Mouse (Mus musculus) G1E (cell line): Measurements from ENCODE around the gene 5430419D17Rik.

Experiments used
- CTCF ChIP-seq: IDR thresholded peaks from 2 replicates; pipeline ENCODE4 v1.5.1; 2012; ENCODE audit warnings: low read depth, low read length, inconsistent platforms, mixed read lengths
- POLR2AphosphoS5 ChIP-seq: IDR thresholded peaks from 2 replicates; pipeline ENCODE4 v1.6.1; 2012; ENCODE audit warnings: low read depth, low read length, inconsistent platforms; ENCODE audit not compliant: insufficient replicate concordance

GRCm38 (mm10) chr7:131297151-131297550 is 122.9 kb downstream of the 5430419D17Rik start:
- TF ChIP-seq CTCF (no peak), POLR2AphosphoS5 (no peak)
